Mouse (Mus musculus) neural tube, embryonic 10.5 days (tissue): Measurements from ENCODE around the gene Cnot10.
"Not testable (repeated sequence)": the region's sequence is repeated elsewhere in the genome, so short reads cannot be mapped to it uniquely, and the experiment has no call there.

Source experiments
- DNase-seq: peaks from one replicate; pipeline ENCODE4 v3.0.0-alpha.2; 2017; ENCODE audit warnings: low spot score; ENCODE audit errors: extremely low spot score

The Cnot10 gene

GRCm38 (mm10) chr9:114650938-114651634 is 11.1 kb upstream of the Cnot10 start:
- no peak for DNase-seq

- no peak for DNase-seq
Measured at GRCm38 (mm10) chr9:114649371-114649770, 9.4 kb upstream of the Cnot10 start.

GRCm38 (mm10) chr9:114648472-114648871 is 8.5 kb upstream of the Cnot10 start:
- not testable (repeated sequence) for DNase-seq

GRCm38 (mm10) chr9:114647506-114648432 is 7.8 kb upstream of the Cnot10 start:
- no peak for DNase-seq

- no peak for DNase-seq
Measured at GRCm38 (mm10) chr9:114646556-114647505, 6.8 kb upstream of the Cnot10 start.

- DNase-seq, result no peak
Measured at GRCm38 (mm10) chr9:114639186-114639748, 717 bp downstream of the Cnot10 start.

GRCm38 (mm10) chr9:114636751-114637150 is 3.2 kb downstream of the Cnot10 start:
- DNase-seq, result no peak

- no peak for DNase-seq
Measured at GRCm38 (mm10) chr9:114636150-114636549, 3.8 kb downstream of the Cnot10 start.

- DNase-seq, result no peak
Measured at GRCm38 (mm10) chr9:114632331-114632730, 7.7 kb downstream of the Cnot10 start.

GRCm38 (mm10) chr9:114626726-114627125 is 13.3 kb downstream of the Cnot10 start:
- no peak for DNase-seq

- DNase-seq, result no peak
Measured at GRCm38 (mm10) chr9:114624178-114624577, 15.8 kb downstream of the Cnot10 start.

GRCm38 (mm10) chr9:114621149-114621548 is 18.8 kb downstream of the Cnot10 start:
- DNase-seq, result no peak

- DNase-seq, result no peak
Measured at GRCm38 (mm10) chr9:114614176-114614953, 25.6 kb downstream of the Cnot10 start.

- DNase-seq, result no peak
Measured at GRCm38 (mm10) chr9:114613026-114613425, 27.0 kb downstream of the Cnot10 start.

- no peak for DNase-seq
Measured at GRCm38 (mm10) chr9:114612566-114612965, 27.4 kb downstream of the Cnot10 start.

- no peak for DNase-seq
Measured at GRCm38 (mm10) chr9:114610266-114610665, 29.7 kb downstream of the Cnot10 start.

GRCm38 (mm10) chr9:114603876-114604540 is 36.0 kb downstream of the Cnot10 start:
- DNase-seq, result no peak

GRCm38 (mm10) chr9:114601096-114601495 is 38.9 kb downstream of the Cnot10 start:
- no peak for DNase-seq

- DNase-seq, result no peak
Measured at GRCm38 (mm10) chr9:114585017-114585345, 55.0 kb downstream of the Cnot10 start.
